Mouse (Mus musculus) embryonic fibroblast, embryonic 13.5 days (primary cell): ENCODE measurements around the gene Gm8127.
"Not testable (repeated sequence)": the region's sequence is repeated elsewhere in the genome, so short reads cannot be mapped to it uniquely, and the experiment has no call there.

Experiments used
- CTCF ChIP-seq: IDR thresholded peaks from 2 replicates; pipeline ENCODE4 v1.5.1; 2011; ENCODE audit warnings: mild to moderate bottlenecking, control low read depth, low read length, moderate library complexity, borderline replicate concordance; ENCODE audit not compliant: insufficient read depth
- POLR2A ChIP-seq: IDR thresholded peaks from 2 replicates; pipeline ENCODE4 v1.6.1; 2011; ENCODE audit warnings: low read depth, mild to moderate bottlenecking, control low read depth, low read length, moderate library complexity

- not testable (repeated sequence) for TF ChIP-seq POLR2A, CTCF
Observed at GRCm38 (mm10) chr14:43250549-43251253, 42.9 kb downstream of the Gm8127 start.
